Mouse (Mus musculus) bone marrow macrophage, adult 2 months (primary cell): ENCODE measurements around the gene Camsap2.

Source experiments
- CTCF ChIP-seq: IDR thresholded peaks from 2 replicates; pipeline ENCODE4 v1.5.1; 2012; ENCODE audit warnings: low read depth, mild to moderate bottlenecking, low read length, moderate library complexity
- POLR2A ChIP-seq: IDR thresholded peaks from 2 replicates; pipeline ENCODE4 v1.6.1; 2012; ENCODE audit warnings: mild to moderate bottlenecking, low read depth, low read length, borderline replicate concordance

DNA sequence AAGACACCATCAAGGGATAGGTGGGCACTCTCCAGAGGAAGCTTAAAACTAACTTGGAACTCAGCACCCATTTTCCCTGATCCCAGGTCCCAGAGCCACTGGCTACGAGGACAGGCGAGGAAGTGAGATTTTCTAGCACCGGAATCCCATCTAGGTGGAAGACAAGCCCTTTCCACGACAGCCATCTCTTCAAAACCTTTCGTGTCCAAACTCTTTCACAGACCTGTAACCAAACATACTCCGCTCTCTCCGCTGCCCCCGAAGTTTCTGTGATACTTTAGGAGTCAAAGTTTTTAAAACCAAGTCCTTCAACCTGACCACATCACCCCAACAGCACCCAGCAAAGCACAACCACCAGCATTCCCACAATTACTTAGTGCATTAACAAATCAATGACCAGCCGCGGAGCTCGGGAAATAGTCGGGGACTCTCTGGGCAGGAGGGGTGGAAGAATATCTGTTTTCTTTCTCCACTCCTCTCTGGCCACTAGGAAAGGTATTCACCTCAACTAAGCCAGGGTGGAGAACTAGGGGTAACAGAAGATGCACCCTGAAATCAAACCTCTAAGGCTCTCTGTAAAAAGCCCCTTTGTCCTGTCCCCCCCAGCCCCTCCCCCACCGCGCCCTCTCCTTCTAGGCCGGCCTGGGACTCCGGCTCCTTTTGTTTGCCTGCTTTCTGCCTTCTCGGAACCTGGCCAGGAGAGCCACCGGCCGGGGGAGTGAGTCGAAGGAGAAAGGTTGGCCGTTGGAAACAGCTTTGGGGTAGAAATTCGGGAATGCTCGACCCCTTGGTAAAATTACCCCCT lies 112.7 kb downstream of the Camsap2 start:
- no peak for TF ChIP-seq CTCF
- TF ChIP-seq POLR2A, result no peak
